Mouse (Mus musculus): ENCODE results near the gene Armcx3.
"Not testable (repeated sequence)": the region's sequence is repeated elsewhere in the genome, so short reads cannot be mapped to it uniquely, and the experiment has no call there.

Armcx3 gene

GRCm38 (mm10) chrX:134756434-134757292, at the start of gene Armcx3:
Armcx3 (plus strand) TSS chrX:134756595.
- peak in 1 of 2 experiments; percentile 54 for DNase-seq (ENCODE audit: low spot score in 2 of 2)

- DNase-seq (ENCODE audit: low spot score in 2 of 2): no peak
Observed at GRCm38 (mm10) chrX:134716863-134717262, 39.5 kb upstream of the Armcx3 start.

GRCm38 (mm10) chrX:134717752-134718308, 38.6 kb upstream of the Armcx3 start, which contains the start of gene Armcx1:
Armcx1 (plus strand) TSS chrX:134717963.
- DNase-seq (ENCODE audit: low spot score in 2 of 2): peak; percentile 59 to 68

GRCm38 (mm10) chrX:134718524-134718923, 37.9 kb upstream of the Armcx3 start:
- DNase-seq (ENCODE audit: low spot score in 2 of 2): peak in 1 of 2 experiments; percentile 47

- DNase-seq (ENCODE audit: low spot score in 2 of 2): not testable (repeated sequence)
Observed at GRCm38 (mm10) chrX:134723762-134724161, 32.6 kb upstream of the Armcx3 start.

- no peak for DNase-seq (ENCODE audit: low spot score in 2 of 2)
Observed at GRCm38 (mm10) chrX:134729778-134730177, 26.6 kb upstream of the Armcx3 start.

- DNase-seq (ENCODE audit: low spot score in 2 of 2): no peak
Observed at GRCm38 (mm10) chrX:134737796-134738195, 18.6 kb upstream of the Armcx3 start.

GRCm38 (mm10) chrX:134739160-134739559, 17.2 kb upstream of the Armcx3 start:
- no peak for DNase-seq (ENCODE audit: low spot score in 2 of 2)

- DNase-seq (ENCODE audit: low spot score in 2 of 2): no peak
Observed at GRCm38 (mm10) chrX:134741862-134742261, 14.5 kb upstream of the Armcx3 start.

- peak in 1 of 2 experiments; percentile 52 for DNase-seq (ENCODE audit: low spot score in 2 of 2)
Observed at GRCm38 (mm10) chrX:134746459-134746858, 9.9 kb upstream of the Armcx3 start.

- peak in 1 of 2 experiments; percentile 53 for DNase-seq (ENCODE audit: low spot score in 2 of 2)
Observed at GRCm38 (mm10) chrX:134750764-134751592, 5.4 kb upstream of the Armcx3 start, which contains the start of gene Armcx6. Armcx6 (minus strand) TSS chrX:134751417.

- no peak for DNase-seq (ENCODE audit: low spot score in 2 of 2)
Observed at GRCm38 (mm10) chrX:134751910-134752309, 4.5 kb upstream of the Armcx3 start.

GRCm38 (mm10) chrX:134752584-134752983, 3.8 kb upstream of the Armcx3 start:
- DNase-seq (ENCODE audit: low spot score in 2 of 2): no peak

GRCm38 (mm10) chrX:134757293-134757995, 1.0 kb downstream of the Armcx3 start:
- DNase-seq (ENCODE audit: low spot score in 2 of 2): no peak

GRCm38 (mm10) chrX:134763428-134764198, 7.2 kb downstream of the Armcx3 start:
- not testable (repeated sequence) for DNase-seq (ENCODE audit: low spot score in 2 of 2)

GRCm38 (mm10) chrX:134787728-134788127, 31.3 kb downstream of the Armcx3 start:
- no peak for DNase-seq (ENCODE audit: low spot score in 2 of 2)

- DNase-seq (ENCODE audit: low spot score in 2 of 2): peak in 1 of 2 experiments; percentile 39
Observed at GRCm38 (mm10) chrX:134807833-134808754, 51.7 kb downstream of the Armcx3 start.

GRCm38 (mm10) chrX:134808755-134809224, 52.4 kb downstream of the Armcx3 start, which contains the start of gene Armcx2:
Armcx2 (minus strand) TSS chrX:134809221.
- peak; percentile 37 to 49 for DNase-seq (ENCODE audit: low spot score in 2 of 2)
